8 mouse cellular contexts compared by ENCODE assay signal in genomic region chr4:119121249-119121648, GRCm38 (mm10). TPM values are rescaled to one million over a fixed set of nuclear protein-coding genes. Genes with fewer than 3 reads are reported as not detected.
DNase-seq lines count a peak whose midpoint lies in the region; ATAC-seq lines count a peak whose summit lies in the region.

No protein-coding gene starts in this region.

- no peak overlapping the region for H3K4me2 ChIP-seq in neural tube, embryonic 13.5 days
- no peak overlapping the region for H3K4me2 ChIP-seq in neural tube, embryonic 15.5 days
- H3K4me2 ChIP-seq in heart, embryonic 14.5 days (ENCODE audit: low read length) = no peak overlapping the region

- peaks cover 21% of the 10 kb centered on the region; the same call in 1 of the 2 replicates for H3K4me1 ChIP-seq in neural tube, embryonic 13.5 days (replicated peaks)
- H3K4me1 ChIP-seq in neural tube, embryonic 15.5 days = peaks cover 10% of the 10 kb centered on the region; the same call in 1 of the 2 replicates
- H3K4me1 ChIP-seq in heart, embryonic 14.5 days (ENCODE audit: control insufficient read depth in 2 of 2, insufficient read depth in 2 of 2, low read length in 2 of 2) = peaks cover 76 to 93% of the 10 kb centered on the region in 2 experiments

- no peaks in the 10 kb centered on the region for H3K9me3 ChIP-seq in neural tube, embryonic 13.5 days
- H3K9me3 ChIP-seq in neural tube, embryonic 15.5 days (replicated peaks) = no peaks in the 10 kb centered on the region
- no peaks in the 10 kb centered on the region for H3K9me3 ChIP-seq in heart, embryonic 14.5 days (ENCODE audit: control insufficient read depth, low read length)

- H3K4me3 ChIP-seq in neural tube, embryonic 13.5 days = no peak overlapping the region
- H3K4me3 ChIP-seq in neural tube, embryonic 15.5 days (replicated peaks) = no peak overlapping the region
- H3K4me3 ChIP-seq in heart, embryonic 14.5 days (ENCODE audit: control insufficient read depth in 1 of 2, insufficient read depth in 1 of 2, low read depth in 1 of 2, low read length in 2 of 2) = no peak overlapping the region

- ATAC-seq in neural tube, embryonic 13.5 days (ENCODE audit: low read depth) = peak; percentile 40; the same call in 1 of the 2 replicates
- ATAC-seq in neural tube, embryonic 15.5 days (ENCODE audit: low FRiP score) = no peak
- 0 out of 2 replicates have a peak, but pooled peaks have one; percentile 10 for ATAC-seq in heart, embryonic 14.5 days (ENCODE audit: insufficient number of reproducible peaks, insufficient read depth, low FRiP score, low read depth)

- peak; percentile 90 for DNase-seq in adrenal gland, postnatal 25 days
- DNase-seq in layer of hippocampus, adult 8-10 months (ENCODE audit: low spot score in 2 of 2) = peak; percentile 65 to 67
- peak; percentile 72 for DNase-seq in lung, postnatal 14 days
- DNase-seq in spleen, postnatal 14 days (ENCODE audit: low spot score in 2 of 2) = no peak
- DNase-seq in spleen, adult 12 weeks (ENCODE audit: low spot score) = no peak

- H3K9ac ChIP-seq in neural tube, embryonic 13.5 days = no peak overlapping the region
- no peak overlapping the region for H3K9ac ChIP-seq in neural tube, embryonic 15.5 days (replicated peaks)
- H3K9ac ChIP-seq in heart, embryonic 14.5 days (ENCODE audit: low read length) = 0 out of 2 replicates have a peak overlapping the region, but pooled peaks have one; percentile 21

- 49% methylated on average over 4 of the region's 4 CpGs for WGBS in neural tube, embryonic 13.5 days
- WGBS in neural tube, embryonic 15.5 days = 36% methylated on average over 4 of the region's 4 CpGs
- 16% methylated on average over 4 of the region's 4 CpGs for WGBS in heart, embryonic 14.5 days

- peaks cover 16% of the 10 kb centered on the region for H3K36me3 ChIP-seq in neural tube, embryonic 13.5 days
- H3K36me3 ChIP-seq in neural tube, embryonic 15.5 days = peaks cover 3% of the 10 kb centered on the region; the same call in 1 of the 2 replicates
- peaks cover 68% of the 10 kb centered on the region for H3K36me3 ChIP-seq in heart, embryonic 14.5 days (ENCODE audit: control insufficient read depth, insufficient read depth, low read length)

- H3K27ac ChIP-seq in neural tube, embryonic 13.5 days (replicated peaks) = no peak overlapping the region
- H3K27ac ChIP-seq in neural tube, embryonic 15.5 days (replicated peaks) = no peak overlapping the region
- peak overlapping the region in 1 of 2 experiments; percentile 54; a peak in 2 of 4 replicates for H3K27ac ChIP-seq in heart, embryonic 14.5 days (replicated peaks in 1 of 2; ENCODE audit: control insufficient read depth in 1 of 2, insufficient read depth in 1 of 2, low read depth in 2 of 2, low read length in 2 of 2)

- no peaks in the 10 kb centered on the region for H3K27me3 ChIP-seq in neural tube, embryonic 13.5 days
- no peaks in the 10 kb centered on the region for H3K27me3 ChIP-seq in neural tube, embryonic 15.5 days (replicated peaks)
- no peaks in the 10 kb centered on the region for H3K27me3 ChIP-seq in heart, embryonic 14.5 days (ENCODE audit: control insufficient read depth, insufficient read depth, low read length)

RNA-seq across cellular contexts. Expression of gene Slc2a1, which starts 12.7 kb away (rescaled TPM):
- 90.4 and 107 TPM in 2 replicates for polyA plus RNA-seq in neural tube, embryonic 13.5 days (2015; fragmentation: Nextera tagmentation; extraction: Ambion mirVana)
- polyA plus RNA-seq in neural tube, embryonic 15.5 days (2015; fragmentation: Nextera tagmentation; extraction: Ambion mirVana) = 78.8 and 91.3 TPM in 2 replicates
- 19.7 and 21.6 TPM in 2 replicates for total RNA-seq in adrenal gland, postnatal 25 days (2021)
- 159 and 166 TPM in 2 replicates for polyA plus RNA-seq in heart, embryonic 14.5 days (2014; fragmentation: Nextera tagmentation; extraction: Ambion mirVana)
- 10 to 100 TPM; 86.4 to 96.6 (median 91.0) TPM for total RNA-seq in layer of hippocampus, adult 8-10 months (2022)

RNA-seq across cellular contexts. Expression of gene Zfp691, which starts 52.7 kb away (rescaled TPM):
- 7.8 and 10.1 TPM in 2 replicates for polyA plus RNA-seq in neural tube, embryonic 13.5 days (2015; fragmentation: Nextera tagmentation; extraction: Ambion mirVana)
- 4.4 and 4.8 TPM in 2 replicates for polyA plus RNA-seq in neural tube, embryonic 15.5 days (2015; fragmentation: Nextera tagmentation; extraction: Ambion mirVana)
- total RNA-seq in adrenal gland, postnatal 25 days (2021) = 15.3 and 16.6 TPM in 2 replicates
- 11.2 and 12.0 TPM in 2 replicates for polyA plus RNA-seq in heart, embryonic 14.5 days (2014; fragmentation: Nextera tagmentation; extraction: Ambion mirVana)
- total RNA-seq in layer of hippocampus, adult 8-10 months (2022) = 10 to 100 TPM in 1 of 4 experiments, 1 to 10 TPM in 3; 5.8 to 10.9 (median 7.5) TPM

Comparison
In these comparisons a context has a peak if more than half of its experiments do, and no peak if none do; other contexts are left out.
1. DNase-seq: peak in adrenal gland, postnatal 25 days (single experiment), layer of hippocampus, adult 8-10 months (2 of 2) and lung, postnatal 14 days (single experiment); none in spleen, postnatal 14 days (0 of 2) and spleen, adult 12 weeks (single experiment).